Comparison of ENCODE assay signal across 9 mouse cellular contexts in genomic region chr11:74768045-74768444, GRCm38 (mm10). TPM values are rescaled to one million over a fixed set of nuclear protein-coding genes. Genes with fewer than 3 reads are reported as not detected.
A peak's percentile ranks its signal among the peaks of the same experiment; 100 is the strongest.
DNase-seq lines count a peak whose midpoint lies in the region; TF ChIP-seq lines count a peak whose summit lies in the region.
"Had no signal": no experiment of that assay in that cellular context is flagged by ENCODE, and none has a peak within 500 bp of the region (broad histone marks: within the 10 kb centered on the region; RNA-seq: fewer than 3 reads in every experiment).

No protein-coding gene starts in this region.

- DNase-seq in adrenal gland, postnatal 10 days: peak; percentile 51
- no peak for DNase-seq in adrenal gland, adult 8-10 months
- DNase-seq in left cerebral cortex, adult 2 months (ENCODE audit: extremely low spot score in 1 of 2, low spot score in 2 of 2): no peak
- no peak for DNase-seq in left cerebral cortex, adult 8-10 months (ENCODE audit: low spot score in 2 of 2)
- peak; percentile 14 for DNase-seq in brain, adult 2 months (ENCODE audit: low read depth, low spot score)
- peak; percentile 64 to 69 for DNase-seq in kidney, postnatal 4 days
- DNase-seq in spleen, adult 18-20 months: peak; percentile 16 to 52
- DNase-seq in urinary bladder, postnatal 10 days (ENCODE audit: low spot score): no peak

- intact Hi-C loops in left cerebral cortex, adult 2 months (cut with DNase I): no loop called here

- no peak overlapping the region for H3K4me3 ChIP-seq in left cerebral cortex, adult 2 months
- H3K4me3 ChIP-seq: neural tube, embryonic 12.5 days had no signal

- H3K27ac ChIP-seq in left cerebral cortex, adult 2 months: no peak overlapping the region
- H3K27ac ChIP-seq: neural tube, embryonic 12.5 days had no signal

- peak; percentile 54 for TF ChIP-seq CTCF in left cerebral cortex, adult 2 months (IDR thresholded peaks at IDR 0.05)

RNA-seq across cellular contexts. Expression of gene Mettl16, which starts 2.6 kb away (rescaled TPM):
- 10 to 100 TPM; 19.3 to 21.3 TPM for total RNA-seq in adrenal gland, postnatal 10 days (2021)
- 10 to 100 TPM; 31.9 to 36.6 (median 33.9) TPM for total RNA-seq in adrenal gland, adult 8-10 months (2022)
- 10 to 100 TPM; 26.0 to 27.2 TPM for total RNA-seq in left cerebral cortex, adult 2 months (2021)
- 10 to 100 TPM; 19.4 to 25.3 (median 24.4) TPM for total RNA-seq in left cerebral cortex, adult 8-10 months (2022)

RNA-seq across cellular contexts. Expression of gene Pafah1b1, which starts 43.6 kb away (rescaled TPM):
- 100 to 1,000 TPM; 145 to 154 TPM for total RNA-seq in adrenal gland, postnatal 10 days (2021)
- total RNA-seq in adrenal gland, adult 8-10 months (2022): 100 to 1,000 TPM; 124 to 194 (median 185) TPM
- 100 to 1,000 TPM; 372 to 402 TPM for total RNA-seq in left cerebral cortex, adult 2 months (2021)
- 100 to 1,000 TPM; 355 to 437 (median 395) TPM for total RNA-seq in left cerebral cortex, adult 8-10 months (2022)

Comparison
In these comparisons a context has a peak if more than half of its experiments do, and no peak if none do; other contexts are left out.
1. DNase-seq: peak in adrenal gland, postnatal 10 days (single experiment), brain, adult 2 months (single experiment), kidney, postnatal 4 days (2 of 2) and spleen, adult 18-20 months (2 of 2); none in adrenal gland, adult 8-10 months (single experiment), left cerebral cortex, adult 2 months (0 of 2), left cerebral cortex, adult 8-10 months (0 of 2) and urinary bladder, postnatal 10 days (single experiment).